Mouse (Mus musculus) layer of hippocampus, adult 18-20 months (tissue): ENCODE results near the gene Pms2. TPM values are rescaled to one million over a fixed set of nuclear protein-coding genes. Genes with fewer than 3 reads are reported as not detected.

Experiments used
- DNase-seq, 2 experiments: peaks; one replicate each; pipeline ENCODE4 v3.0.0; 2022; ENCODE audit warnings: low spot score in 2 of 2
- long read RNA-seq: library from polyadenylated mRNA; stranded (forward); transcript quantifications from one replicate; pipeline ENCODE4 v2.0.0, GENCODE M21; 2021
- total RNA-seq, 2 experiments: library from RNA; stranded (reverse); gene quantifications; 2 replicates each; pipeline ENCODE4 v1.2.3; 2021

Pms2 gene
- 10 to 100 TPM; 13.5 to 14.0 TPM for total RNA-seq
- long read RNA-seq, full-length matches to known transcripts, result 10 of 16 reads
- long read RNA-seq, partial matches to known transcripts, result 1 of 16 reads
- long read RNA-seq, other reads (novel, unspliced or antisense), result 5 of 16 reads

DNA sequence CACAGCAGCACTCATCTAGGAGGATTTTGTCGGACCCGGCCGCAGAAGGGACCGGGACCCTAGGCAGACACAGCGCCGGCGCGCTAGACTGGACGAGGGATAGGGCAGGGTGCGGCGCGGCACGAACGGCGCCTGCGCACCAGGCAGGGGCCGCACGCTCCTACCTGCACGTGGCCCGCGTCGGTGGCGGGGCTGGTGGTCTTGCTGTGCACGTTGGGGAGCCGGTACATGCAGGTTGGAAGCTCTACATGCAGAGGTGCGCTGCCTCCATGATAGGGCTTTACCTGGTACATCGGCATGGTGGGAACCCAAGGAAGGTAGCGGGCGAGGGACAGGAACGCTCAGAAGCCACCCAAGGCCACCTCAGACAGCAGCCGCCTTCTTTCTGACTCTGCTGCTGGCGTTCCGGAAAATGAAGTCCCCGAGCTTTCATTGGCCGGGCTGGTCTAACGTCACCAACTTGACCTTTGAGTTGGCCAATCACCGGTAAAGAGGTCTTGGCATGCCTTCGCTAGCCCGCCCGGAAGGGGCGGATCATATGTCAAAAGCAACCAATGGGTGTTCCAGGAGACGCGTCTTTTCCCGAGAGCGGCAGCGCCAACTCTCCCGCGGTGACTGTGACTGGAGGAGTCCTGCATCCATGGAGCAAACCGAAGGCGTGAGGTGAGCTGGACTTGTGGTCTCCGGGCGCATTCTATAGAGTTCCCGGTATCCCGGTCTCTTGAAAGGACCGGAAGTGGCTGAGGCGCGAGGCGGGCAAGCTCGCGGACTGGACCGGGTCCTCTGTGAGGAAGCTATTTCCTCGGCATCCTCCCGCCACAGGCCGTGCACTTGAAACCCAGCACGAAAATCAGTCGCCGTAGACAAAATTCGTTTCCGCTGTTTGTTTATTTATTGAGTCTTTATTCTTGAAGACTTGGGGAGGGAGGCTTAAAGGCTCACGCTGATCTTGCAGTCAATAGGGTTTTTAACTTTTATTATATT, at the start of gene Pms2, which contains the start of gene Aimp2:
Pms2 (plus strand) TSS at position 548 of the 984 bp plus-strand sequence.
Aimp2 (minus strand) TSS at position 431 of the 984 bp plus-strand sequence.
- peak; percentile 97 to 98 for DNase-seq

DNA sequence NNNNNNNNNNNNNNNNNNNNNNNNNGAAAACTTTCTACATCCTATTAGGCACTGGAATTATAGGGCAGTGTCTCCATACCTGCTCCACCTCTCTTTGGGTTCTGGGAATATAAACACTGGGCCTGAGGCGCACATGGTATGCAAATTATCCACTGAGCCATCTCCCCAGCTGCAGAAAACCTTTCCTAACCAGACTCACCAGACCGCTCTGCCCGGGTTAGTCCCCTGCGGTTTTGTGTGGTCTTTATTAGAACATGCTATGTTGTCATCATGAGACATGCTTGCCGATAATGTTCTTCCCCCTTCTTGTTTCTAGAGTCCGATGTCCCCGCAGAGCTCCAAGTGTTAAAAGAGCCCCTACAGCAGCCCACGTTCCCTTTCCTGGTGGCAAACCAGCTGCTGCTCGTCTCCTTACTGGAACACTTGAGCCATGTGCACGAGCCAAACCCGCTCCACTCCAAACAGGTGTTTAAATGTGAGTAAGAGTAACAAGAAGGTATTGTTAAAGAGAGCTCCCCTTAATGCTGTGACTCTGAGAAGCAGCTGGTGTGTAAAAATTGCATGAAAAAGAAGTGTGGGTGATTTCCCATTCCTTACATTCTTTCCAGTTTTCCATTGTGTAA, 38.1 kb upstream of the Pms2 start:
- DNase-seq, result no peak

DNA sequence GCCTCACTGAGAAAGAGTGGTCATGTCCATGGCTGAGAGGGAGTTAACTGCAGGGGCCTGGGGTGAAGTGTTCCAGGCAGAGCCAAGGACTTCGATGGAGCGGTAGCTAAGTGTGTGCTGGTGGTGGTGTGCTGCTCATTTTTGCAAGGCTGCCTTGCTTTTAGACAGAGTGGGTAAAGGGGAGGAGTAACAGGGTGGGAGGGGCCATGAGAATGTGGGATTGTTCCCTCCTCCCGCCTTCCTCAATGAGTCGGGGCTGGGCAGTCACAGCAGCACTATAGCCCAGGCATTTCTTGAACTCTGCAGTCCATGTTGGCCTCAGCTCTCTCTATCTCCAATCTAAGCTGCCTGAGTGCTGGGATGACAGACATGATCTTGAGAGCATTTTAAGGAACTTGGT, 35.2 kb upstream of the Pms2 start:
- DNase-seq, result no peak

DNA sequence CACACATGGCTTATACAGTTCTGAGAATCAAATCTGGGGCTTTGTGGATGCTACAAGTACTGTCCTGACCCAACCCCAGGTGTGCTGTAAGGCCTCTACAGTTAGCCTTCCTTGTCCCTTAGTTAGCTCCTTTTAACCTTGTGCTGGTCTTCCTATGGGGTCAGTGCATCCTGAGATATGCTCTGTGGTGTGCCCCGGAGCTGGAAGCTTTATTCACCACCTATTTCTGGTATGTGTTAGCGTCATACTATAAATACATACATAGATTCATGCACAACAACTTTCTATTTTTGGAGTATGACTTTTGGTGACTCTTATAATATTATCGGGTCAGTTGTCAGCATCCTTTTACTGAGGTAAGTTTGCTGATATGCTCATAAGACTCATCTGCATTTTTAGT, 24.5 kb upstream of the Pms2 start:
- DNase-seq, result no peak

DNA sequence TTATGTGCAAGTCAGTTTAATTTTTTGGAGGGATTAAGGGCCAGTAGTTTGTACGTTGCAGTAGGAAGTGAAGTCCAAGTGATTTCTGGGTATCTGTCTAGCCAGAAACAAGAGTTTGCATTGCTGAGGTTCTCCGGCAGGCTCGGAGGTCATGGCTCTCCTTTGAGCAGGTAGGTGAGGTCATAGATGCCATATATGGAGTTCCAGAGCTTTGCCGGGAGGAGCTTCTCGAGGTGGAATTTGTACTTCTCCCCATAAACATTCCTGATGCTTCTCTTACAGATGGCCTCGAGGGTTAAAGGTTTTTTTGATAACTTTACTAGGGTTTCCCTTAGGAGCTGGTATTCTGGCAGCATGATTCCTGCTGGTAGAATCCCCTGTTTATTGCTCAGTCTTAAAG, 19.0 kb upstream of the Pms2 start:
- no peak for DNase-seq

DNA sequence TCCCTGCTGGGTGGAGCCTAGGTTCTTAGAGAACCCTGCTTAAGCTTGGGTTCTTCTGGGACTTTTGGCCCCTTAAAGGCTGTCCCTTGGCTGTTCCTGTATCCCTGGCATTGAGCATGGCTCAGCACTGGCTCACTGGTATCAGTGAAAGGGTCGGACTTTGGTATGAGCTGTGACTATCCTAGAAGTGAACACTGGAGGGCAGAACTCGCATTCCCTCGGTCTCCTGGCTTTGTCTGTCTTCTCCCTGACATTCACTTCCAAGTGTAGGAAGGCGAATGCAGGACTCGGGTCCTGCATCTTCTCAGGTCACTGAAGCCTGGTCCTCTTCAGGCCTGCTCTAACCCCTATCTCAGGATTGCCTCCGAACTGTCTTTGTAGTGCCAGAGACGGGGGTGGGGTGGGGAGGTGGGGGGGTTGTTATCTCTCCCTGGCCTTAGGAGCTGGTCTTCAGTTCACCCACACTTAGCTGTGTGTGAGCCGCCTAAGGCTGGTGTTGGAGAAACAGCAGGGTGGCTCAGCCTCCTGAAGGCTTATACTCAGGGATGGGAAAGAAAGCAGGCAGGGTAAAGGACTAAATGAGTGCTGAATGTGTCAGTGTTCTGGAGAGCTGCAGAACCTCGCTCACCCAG, 17.4 kb upstream of the Pms2 start:
- DNase-seq, result peak in 1 of 2 experiments; percentile 50

DNA sequence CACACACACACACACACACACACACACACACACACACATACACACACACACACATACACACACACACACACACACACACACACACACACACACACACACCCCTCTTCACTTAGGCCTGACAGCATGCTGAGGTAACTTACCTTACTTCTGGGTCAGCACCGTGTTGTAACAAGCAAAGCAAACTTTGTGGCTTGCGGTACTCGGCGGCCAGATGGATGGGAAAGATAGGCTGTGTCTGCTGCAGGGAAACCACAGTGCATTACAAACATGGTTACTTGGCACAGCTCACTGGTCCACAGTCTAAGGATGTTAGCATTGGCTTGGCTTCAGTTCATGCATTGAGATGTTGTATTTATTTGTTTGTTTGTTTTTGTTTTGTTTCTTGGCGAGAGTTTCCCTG, 16.4 kb upstream of the Pms2 start:
- DNase-seq, result peak in 1 of 2 experiments; percentile 15

DNA sequence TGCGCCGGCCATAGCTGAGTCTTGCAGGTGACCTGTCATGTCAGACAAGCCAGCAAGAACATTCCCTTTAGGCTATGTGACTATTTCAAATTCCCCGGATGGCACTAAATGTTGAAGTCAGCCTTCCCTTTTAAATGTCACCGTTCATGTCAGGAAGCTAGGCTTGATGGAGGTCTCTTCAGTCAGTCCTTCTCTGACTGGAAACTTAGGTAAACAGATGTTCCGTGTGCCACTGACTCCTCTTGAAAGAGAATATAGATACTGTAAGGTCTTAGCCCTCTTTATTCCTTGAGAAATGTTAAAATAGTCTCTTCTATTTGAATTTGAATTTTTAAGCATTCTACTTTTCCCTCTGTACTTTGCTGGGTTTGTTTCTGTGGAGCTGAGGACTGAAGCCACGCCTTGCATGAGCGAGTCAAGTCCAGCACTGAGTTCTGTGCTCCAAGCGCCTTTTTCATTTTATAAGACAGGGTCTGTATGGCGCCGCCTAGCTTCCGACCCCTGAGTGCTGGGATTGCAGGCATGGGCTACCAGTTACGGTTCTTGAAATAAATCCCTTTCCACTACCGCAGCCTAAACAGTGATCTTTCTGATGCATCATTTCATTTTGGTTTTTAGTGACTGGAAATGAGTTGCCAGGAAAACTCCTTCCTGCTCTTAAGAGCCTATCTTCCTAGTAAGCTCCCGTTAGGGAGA, 12.0 kb upstream of the Pms2 start, which contains the start of gene Ankrd61:
Ankrd61 (minus strand) TSS at position 51 of the 696 bp plus-strand sequence.
- no peak for DNase-seq

DNA sequence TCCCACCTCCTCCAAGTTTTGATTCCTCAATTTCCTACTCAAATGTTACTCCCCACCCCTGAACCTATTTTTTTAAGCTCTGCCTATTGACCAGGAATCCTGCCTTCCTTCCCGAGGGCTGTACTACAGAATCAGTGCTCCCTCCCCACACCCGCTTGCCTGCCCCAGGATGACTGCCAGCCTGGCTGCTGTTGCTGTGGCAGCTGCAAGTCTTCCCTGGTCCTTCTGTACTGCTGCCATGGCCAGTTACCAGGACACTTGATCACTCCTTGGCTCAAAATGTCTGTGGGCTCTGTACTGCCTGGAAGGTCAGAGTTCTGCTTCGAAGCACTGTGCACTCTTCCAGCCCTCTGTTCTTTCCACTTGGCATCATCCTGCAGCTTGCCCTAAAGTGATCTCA, 7.7 kb upstream of the Pms2 start:
- DNase-seq, result peak in 1 of 2 experiments; percentile 25

DNA sequence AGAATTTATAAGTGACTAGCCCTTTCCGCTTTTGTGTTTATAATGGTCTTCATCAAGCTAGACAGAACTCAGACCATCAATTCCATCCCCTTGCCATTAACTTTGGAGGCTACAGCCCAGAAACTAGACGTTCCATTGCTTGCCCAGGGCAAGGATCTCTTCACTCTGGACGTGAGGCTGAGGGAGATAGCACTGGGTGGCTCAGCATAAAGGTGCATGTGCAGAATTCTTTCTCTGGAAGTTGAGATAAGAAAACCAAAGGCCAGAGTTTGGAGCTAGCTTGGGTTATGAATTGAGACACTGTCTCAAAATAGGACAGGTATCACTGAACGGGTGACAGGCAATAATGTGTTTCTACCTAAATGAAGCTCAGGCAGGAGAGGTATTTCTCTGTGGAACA, 6.0 kb upstream of the Pms2 start:
- no peak for DNase-seq

DNA sequence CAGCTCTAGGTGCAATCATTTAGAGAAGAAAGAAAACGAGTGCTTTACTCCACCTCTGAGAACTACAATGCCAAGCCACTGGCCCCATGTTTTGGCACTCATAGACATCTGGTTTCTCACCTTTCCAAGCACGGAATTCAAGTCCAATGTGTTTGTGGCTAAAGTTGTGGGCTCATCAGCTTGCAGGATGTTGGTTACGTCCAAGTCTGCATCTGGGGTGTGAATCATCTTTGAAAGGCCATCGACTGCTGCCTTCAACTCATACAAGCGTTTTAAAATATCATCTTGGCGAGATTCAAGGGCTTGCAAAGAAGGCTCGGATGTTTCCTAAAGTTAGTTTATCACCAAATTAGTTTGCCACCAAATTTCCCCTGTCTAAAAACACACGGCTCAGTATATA, 3.3 kb upstream of the Pms2 start:
- no peak for DNase-seq

DNA sequence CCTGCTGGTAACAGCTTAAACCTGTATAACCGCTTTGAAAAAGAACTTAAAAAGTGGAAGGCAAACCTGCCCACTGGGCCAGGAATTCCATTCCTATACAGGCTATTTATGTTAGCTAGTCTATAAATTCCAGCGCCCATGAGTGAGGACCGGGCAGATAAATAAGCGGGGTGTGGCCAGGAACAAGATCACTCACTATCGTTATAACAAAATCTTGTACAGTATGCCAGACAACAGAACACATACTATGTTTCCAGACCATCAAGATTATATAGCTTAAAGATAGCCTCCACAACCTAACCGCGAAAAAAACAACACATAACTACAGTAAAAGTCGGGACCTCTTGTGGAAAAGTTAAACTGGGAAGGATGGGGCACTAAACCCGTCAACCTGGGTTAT, 838 bp upstream of the Pms2 start:
- DNase-seq, result no peak

DNA sequence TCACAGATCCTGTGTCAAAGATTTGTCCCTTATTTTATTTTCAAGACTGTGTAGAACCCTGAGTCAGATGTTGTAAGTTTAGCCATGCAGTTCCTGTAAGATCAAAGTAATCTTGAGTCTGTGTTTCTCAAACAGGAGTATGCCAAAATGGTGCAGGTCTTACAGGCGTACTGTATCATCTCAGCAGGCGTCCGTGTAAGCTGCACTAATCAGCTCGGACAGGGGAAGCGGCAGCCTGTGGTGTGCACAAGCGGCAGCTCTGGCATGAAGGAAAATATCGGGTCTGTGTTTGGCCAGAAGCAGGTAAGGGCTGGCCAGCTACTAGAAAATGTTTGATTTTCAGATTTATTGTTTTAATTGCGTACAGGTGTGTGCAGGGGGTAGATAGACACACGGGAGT, 6.5 kb downstream of the Pms2 start:
- no peak for DNase-seq

DNA sequence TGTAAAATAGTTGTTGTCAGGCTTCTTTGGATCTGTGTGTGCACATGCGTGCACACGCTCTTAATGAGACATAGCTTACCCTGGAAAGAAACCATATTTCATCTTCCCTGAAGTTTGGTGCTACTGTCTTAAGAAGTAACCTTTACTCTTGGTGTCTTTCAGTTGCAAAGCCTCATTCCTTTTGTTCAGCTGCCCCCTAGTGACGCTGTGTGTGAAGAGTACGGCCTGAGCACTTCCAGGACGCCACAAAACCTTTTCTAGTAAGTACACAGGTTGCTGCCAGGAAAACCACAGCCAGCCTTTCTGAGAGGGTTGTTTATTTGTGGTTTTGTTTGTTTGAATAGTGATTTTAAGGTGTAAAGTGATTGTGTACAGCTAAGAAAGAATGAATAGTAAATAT, 7.7 kb downstream of the Pms2 start:
- DNase-seq, result peak in 1 of 2 experiments; percentile 39

DNA sequence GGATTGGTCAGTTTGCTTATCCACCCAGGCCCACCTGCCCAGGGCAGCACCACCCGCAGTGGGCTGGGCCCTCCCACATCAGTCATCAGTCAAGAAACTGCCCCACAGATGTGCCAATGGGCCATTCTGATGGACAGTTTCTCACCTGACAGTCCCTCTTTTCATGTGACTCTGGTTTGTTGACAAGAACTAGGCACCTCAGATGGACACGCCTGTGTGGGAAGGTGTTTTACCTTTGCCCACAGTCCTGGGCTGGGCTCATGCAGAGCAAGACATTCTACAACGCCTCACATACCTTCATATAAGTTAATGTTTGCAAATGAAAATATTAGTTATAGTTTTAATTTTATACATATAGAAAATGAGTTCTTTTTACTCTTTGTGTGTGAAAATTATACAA, 8.4 kb downstream of the Pms2 start:
- DNase-seq, result no peak

DNA sequence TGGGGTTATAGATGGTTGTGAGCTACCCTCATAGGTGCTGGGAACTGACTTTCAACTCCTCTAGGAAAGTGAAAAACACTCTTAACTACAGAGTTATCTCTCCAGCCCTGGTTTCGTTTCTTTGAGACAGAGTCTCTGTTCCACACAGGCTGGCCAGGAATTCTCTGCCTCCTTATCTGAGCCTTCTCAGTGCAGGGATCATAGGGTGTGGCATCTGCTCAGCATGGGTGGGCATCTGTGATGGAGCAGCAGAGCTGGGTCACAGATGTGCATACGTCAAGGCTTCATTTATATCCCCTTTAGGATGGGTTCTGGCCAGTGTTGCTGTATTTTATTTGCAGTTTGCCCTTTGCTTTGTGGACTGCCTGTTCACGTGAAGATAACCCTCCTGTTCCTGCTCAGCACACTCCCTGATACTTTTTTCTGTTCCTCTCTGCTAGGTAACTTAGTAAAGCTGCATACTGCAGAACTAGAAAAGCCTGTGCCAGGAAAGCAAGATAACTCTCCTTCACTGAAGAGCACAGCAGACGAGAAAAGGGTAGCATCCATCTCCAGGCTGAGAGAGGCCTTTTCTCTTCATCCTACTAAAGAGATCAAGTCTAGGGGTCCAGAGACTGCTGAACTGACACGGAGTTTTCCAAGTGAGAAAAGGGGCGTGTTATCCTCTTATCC, 15.2 kb downstream of the Pms2 start:
- no peak for DNase-seq

DNA sequence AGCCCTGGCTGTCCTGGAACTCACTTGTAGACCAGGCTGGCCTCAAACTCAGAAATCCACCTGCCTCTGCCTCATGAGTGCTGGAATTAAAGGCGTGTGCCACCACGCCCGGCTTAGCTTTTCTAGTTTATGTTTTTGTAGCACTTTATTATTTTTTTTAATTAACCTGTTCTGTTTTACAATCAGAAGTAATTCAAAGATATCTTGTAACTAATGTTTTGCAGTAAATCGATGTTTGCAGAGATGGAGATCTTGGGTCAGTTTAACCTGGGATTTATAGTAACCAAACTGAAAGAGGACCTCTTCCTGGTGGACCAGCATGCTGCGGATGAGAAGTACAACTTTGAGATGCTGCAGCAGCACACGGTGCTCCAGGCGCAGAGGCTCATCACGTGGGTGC, 18.1 kb downstream of the Pms2 start, which contains the start of gene Gm42421:
Gm42421 (plus strand) TSS at position 301 of the 400 bp plus-strand sequence.
- DNase-seq, result no peak

DNA sequence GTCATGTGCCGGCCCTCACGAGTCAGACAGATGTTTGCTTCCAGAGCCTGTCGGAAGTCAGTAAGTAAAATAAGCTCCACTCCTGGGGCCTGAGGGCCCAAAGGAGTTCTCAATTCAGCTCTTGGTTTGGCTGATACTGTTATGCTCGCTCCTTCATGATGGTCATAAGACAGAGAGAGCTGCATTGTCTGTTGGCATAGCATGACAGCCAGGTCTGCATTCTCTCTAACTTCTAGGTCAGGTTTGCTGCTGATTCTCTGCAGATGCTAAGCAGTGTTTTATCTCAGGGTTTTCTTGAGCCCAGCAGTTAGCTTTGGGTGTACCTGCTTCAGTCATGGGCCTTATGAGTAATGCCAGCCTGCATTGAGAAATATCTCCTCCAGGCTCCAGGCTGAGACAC, 19.5 kb downstream of the Pms2 start:
- DNase-seq, result no peak

DNA sequence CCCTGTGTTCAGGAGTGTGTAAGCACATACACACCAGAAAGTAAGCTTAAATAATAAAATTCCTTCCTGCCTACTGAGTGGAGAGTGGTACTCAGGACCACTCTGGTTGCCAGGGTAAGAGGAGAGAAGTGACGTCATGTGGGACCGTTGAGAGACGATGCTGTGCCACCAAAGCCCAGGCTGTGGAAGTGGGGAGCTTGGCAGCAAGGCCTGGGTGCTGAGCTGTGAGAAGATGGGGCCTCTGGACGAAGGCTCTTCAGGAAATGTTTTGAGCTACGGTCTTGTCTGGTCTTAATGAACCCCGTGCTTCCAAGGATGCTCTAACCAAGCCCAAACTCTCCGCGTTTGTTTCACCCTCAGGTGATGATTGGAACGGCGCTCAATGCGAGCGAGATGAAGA, 20.9 kb downstream of the Pms2 start:
- no peak for DNase-seq

DNA sequence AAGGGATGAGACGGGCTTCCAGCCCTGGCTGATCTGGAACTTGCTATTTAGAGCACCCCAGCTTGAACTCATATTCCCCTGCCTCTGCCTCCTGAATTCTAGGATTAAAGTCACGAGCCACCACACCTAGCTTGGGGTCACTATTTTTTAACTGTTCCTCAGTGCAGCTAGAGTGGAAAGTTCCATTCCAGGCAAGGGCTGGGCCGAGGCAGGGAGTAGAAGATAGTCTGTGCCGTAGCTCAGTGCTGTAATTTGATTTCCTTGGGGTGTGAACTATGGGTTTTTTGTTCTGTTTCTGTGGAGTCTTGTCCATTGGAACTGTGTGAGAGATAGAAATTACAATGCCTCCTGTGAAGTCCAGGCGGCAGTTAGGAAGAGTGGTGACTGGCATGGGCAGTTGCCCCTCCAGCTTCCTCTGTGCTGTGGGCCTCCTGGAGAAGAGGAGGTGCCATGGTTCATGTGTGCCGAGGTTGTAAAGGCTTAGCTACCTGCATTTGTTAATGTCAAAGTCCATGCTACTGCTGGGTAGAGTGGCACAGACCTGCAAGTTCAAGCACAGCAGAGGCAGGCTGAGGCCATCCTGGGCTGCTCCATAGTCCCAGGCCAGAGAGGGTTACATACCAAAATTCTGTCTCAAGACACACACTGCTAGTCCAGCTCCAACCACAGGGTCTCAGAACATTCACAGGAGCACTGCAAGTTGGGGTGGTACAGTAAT, 22.3 kb downstream of the Pms2 start:
- no peak for DNase-seq
